ENCODE assay signal across 7 mouse cellular contexts in the genomic region with DNA sequence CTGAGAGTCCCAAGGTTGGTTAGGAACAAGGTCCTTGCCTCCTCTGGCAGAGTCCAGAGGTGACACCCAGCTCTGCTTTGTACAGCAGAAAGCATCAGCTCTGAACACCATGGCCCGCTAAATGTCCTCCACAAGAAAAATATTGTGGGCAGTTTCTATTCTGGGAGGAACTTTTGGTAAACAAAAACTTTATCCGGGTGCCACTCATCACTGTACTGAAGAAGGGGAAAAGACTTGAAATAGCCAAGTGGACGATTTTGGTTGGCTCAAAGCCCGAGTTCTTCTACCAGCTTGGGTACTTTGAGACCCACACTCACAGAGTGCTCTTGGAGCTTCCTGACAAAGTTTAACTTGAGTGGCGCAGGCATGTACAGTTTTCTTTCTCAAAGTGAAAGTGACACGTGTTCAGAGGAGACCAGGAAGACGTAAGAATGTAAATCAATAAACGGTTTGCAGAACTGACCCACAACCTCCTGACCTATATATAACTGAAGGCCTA.
A peak's percentile ranks its signal among the peaks of the same experiment; 100 is the strongest.
DNase-seq lines count a peak whose midpoint lies in the region; ATAC-seq and TF ChIP-seq lines count a peak whose summit lies in the region.

No protein-coding gene starts in this region.

- H3K9ac ChIP-seq in kidney, embryonic 16.5 days (replicated peaks; ENCODE audit: low read length) = no peak overlapping the region

- WGBS in kidney, embryonic 16.5 days = 47% methylated on average over 8 of the region's 8 CpGs

- no peaks in the 10 kb centered on the region for H3K27me3 ChIP-seq in kidney, embryonic 16.5 days (ENCODE audit: insufficient read depth, low read length)

- peak overlapping the region; percentile 86 for H3K27ac ChIP-seq in layer of hippocampus, adult 2 months
- H3K27ac ChIP-seq in kidney, embryonic 16.5 days (ENCODE audit: low read length) = peak overlapping the region; percentile 25; the same call in 1 of the 2 replicates

- DNase-seq in layer of hippocampus, adult 2 months (ENCODE audit: low spot score in 2 of 2) = no peak
- no peak for DNase-seq in layer of hippocampus, adult 11-12 months (ENCODE audit: low spot score)
- DNase-seq in brain, embryonic 14.5 days (ENCODE audit: low read depth) = peak; percentile 19
- peak; percentile 31 for DNase-seq in naive thymus-derived CD4-positive, alpha-beta T cell, adult 2 months (ENCODE audit: low read depth)
- no peak for DNase-seq in frontal cortex, postnatal 14 days (ENCODE audit: low spot score in 2 of 2)
- DNase-seq in layer of hippocampus, adult 9-11 months = no peak

- H3K4me3 ChIP-seq in layer of hippocampus, adult 2 months = no peak overlapping the region
- H3K4me3 ChIP-seq in kidney, embryonic 16.5 days (ENCODE audit: low read length) = no peak overlapping the region

- H3K4me2 ChIP-seq in kidney, embryonic 16.5 days (replicated peaks; ENCODE audit: low read depth, low read length) = no peak overlapping the region

- ATAC-seq in kidney, embryonic 16.5 days (ENCODE audit: low FRiP score, low TSS enrichment) = peak; percentile 64

- TF ChIP-seq POLR2A in brain, embryonic 14.5 days (IDR thresholded peaks at IDR 0.05; ENCODE audit: borderline replicate concordance, extremely low read depth, insufficient read depth, insufficient read length, poor library complexity, severe bottlenecking) = no peak

- H3K4me1 ChIP-seq in kidney, embryonic 16.5 days (ENCODE audit: insufficient read depth, low read length) = peaks cover 32% of the 10 kb centered on the region

- no peak for TF ChIP-seq CTCF in layer of hippocampus, adult 2 months (conservative IDR thresholded peaks at IDR 0.05)
- TF ChIP-seq CTCF in brain, embryonic 14.5 days (IDR thresholded peaks at IDR 0.05; ENCODE audit: borderline replicate concordance, extremely low read depth, insufficient read depth, insufficient read length) = no peak

- H3K9me3 ChIP-seq in kidney, embryonic 16.5 days (ENCODE audit: low read length) = no peaks in the 10 kb centered on the region

- H3K36me3 ChIP-seq in kidney, embryonic 16.5 days (ENCODE audit: insufficient read depth, low read length) = no peaks in the 10 kb centered on the region

Comparison
In these comparisons a context has a peak if more than half of its experiments do, and no peak if none do; other contexts are left out.
1. DNase-seq: peak in brain, embryonic 14.5 days (single experiment) and naive thymus-derived CD4-positive, alpha-beta T cell, adult 2 months (single experiment); none in layer of hippocampus, adult 2 months (0 of 2), layer of hippocampus, adult 11-12 months (single experiment), frontal cortex, postnatal 14 days (0 of 2) and layer of hippocampus, adult 9-11 months (single experiment).